Mouse (Mus musculus) bone marrow macrophage, adult 2 months (primary cell): ENCODE results near the gene Ercc4.

Source experiments
- CTCF ChIP-seq: IDR thresholded peaks from 2 replicates; pipeline ENCODE4 v1.5.1; 2012; ENCODE audit warnings: low read depth, mild to moderate bottlenecking, low read length, moderate library complexity
- POLR2A ChIP-seq: IDR thresholded peaks from 2 replicates; pipeline ENCODE4 v1.6.1; 2012; ENCODE audit warnings: mild to moderate bottlenecking, low read depth, low read length, borderline replicate concordance

DNA sequence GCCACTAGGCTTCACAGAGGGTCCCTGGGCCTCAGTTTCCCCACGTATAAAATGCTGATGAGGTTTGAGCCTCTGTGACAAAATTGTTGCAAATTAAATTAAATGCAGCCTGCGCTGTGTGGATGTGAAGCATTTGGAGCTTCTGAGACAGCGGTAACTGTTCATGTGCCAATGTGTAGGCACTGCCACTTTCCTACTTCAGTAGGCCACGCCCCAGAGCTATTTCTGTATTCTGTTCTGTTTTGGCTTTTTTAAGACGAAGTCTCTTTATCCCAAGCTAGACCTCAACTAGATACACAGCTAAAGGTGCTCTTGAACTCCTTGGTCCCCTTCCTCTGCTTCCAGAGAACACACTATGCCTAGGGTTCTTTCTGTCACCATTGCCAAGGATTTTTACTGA is 85.4 kb downstream of the Ercc4 start:
- TF ChIP-seq POLR2A (no peak), CTCF (no peak)
